Mouse (Mus musculus): ENCODE data around the gene Usp6nl. TPM values are rescaled to one million over a fixed set of nuclear protein-coding genes. Genes with fewer than 3 reads are reported as not detected.

The Usp6nl gene
- polyA plus RNA-seq, 2 experiments: 2.8 to 3.3 TPM

DNA sequence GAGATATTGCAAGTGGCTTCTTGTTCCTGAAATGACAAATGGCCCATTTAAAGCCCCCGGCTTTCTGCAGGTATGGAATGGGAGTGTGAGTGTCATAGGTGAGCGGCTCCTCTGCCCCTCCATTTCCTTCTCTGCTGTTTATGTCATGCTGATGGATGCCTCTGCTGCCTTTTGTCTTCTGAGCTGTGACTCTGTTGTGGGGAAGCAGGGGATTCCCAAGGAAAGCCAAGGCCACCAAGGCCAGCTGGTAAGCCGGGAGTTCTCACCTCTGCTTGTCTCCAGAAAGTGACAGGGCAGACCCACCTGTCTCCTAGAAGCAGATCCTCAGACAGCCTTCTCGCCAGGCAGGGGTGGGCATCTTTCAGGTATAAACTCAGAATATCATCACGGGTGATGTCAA, 157.2 kb downstream of the Usp6nl start:
- 50% methylated on average over 5 of the region's 5 CpGs for WGBS (ENCODE audit: insufficient replicate concordance)
- Histone ChIP-seq H3K27ac (no peak overlapping the region), H3K4me3 (ENCODE audit: insufficient read depth in 1 of 2, low read depth in 2 of 2, low read length in 2 of 2) (no peak overlapping the region), H3K27me3 (ENCODE audit: control insufficient read depth, insufficient read depth, low read length) (no peaks in the 10 kb centered on the region), H3K9ac (replicated peaks) (no peak overlapping the region), H3K4me2 (ENCODE audit: low read depth) (no peak overlapping the region), H3K4me1 (replicated peaks; ENCODE audit: control insufficient read depth in 2 of 2, insufficient read depth in 2 of 2, low read length in 1 of 2) (no peaks in the 10 kb centered on the region), H3K9me3 (ENCODE audit: control insufficient read depth, low read length) (no peaks in the 10 kb centered on the region), H3K36me3 (replicated peaks; ENCODE audit: control insufficient read depth, insufficient read depth, low read depth) (no peaks in the 10 kb centered on the region)
- no peak for ATAC-seq (ENCODE audit: insufficient read depth)
- TF ChIP-seq EP300 (IDR thresholded peaks at IDR 0.05; ENCODE audit: low read depth): no peak
- TF ChIP-seq CTCF (IDR thresholded peaks at IDR 0.05; ENCODE audit: low read depth): no peak
- DNase-seq (ENCODE audit: low read depth in 3 of 3, low spot score in 3 of 3): no peak

DNA sequence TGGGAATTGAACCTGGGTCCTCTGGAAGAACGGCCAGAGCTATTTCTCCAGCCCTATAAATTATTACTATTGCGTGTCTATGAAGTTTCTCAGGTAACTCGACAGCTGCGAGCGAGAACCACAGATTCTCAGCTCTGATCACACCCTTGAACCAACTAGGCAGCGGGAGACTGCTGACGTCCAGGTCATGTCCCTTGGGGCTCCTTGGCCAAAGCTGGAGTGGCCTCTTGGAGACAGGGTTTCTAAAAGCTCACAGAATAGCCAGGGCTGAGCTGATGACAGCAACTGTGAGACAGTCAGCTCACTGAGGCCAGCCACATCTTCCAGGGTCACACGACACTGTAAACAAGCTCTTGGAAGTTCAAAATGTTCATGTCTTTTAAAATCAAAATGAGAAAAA, 159.5 kb downstream of the Usp6nl start:
- ATAC-seq (ENCODE audit: insufficient read depth): no peak
- TF ChIP-seq EP300 (IDR thresholded peaks at IDR 0.05; ENCODE audit: low read depth): no peak
- TF ChIP-seq CTCF (IDR thresholded peaks at IDR 0.05; ENCODE audit: low read depth): no peak
- H3K36me3 ChIP-seq (replicated peaks; ENCODE audit: control insufficient read depth, insufficient read depth, low read depth): no peaks in the 10 kb centered on the region
- no peak for DNase-seq (ENCODE audit: low read depth in 3 of 3, low spot score in 3 of 3)
- H3K4me3 ChIP-seq (ENCODE audit: insufficient read depth in 1 of 2, low read depth in 2 of 2, low read length in 2 of 2): no peak overlapping the region
- 65% methylated on average over 8 of the region's 8 CpGs for WGBS (ENCODE audit: insufficient replicate concordance)
- no peak overlapping the region for H3K9ac ChIP-seq (replicated peaks)
- H3K9me3 ChIP-seq (ENCODE audit: control insufficient read depth, low read length): no peaks in the 10 kb centered on the region
- no peaks in the 10 kb centered on the region for H3K27me3 ChIP-seq (ENCODE audit: control insufficient read depth, insufficient read depth, low read length)
- no peak overlapping the region for H3K27ac ChIP-seq
- no peak overlapping the region for H3K4me2 ChIP-seq (ENCODE audit: low read depth)
- H3K4me1 ChIP-seq (replicated peaks; ENCODE audit: control insufficient read depth in 2 of 2, insufficient read depth in 2 of 2, low read length in 1 of 2): no peaks in the 10 kb centered on the region

DNA sequence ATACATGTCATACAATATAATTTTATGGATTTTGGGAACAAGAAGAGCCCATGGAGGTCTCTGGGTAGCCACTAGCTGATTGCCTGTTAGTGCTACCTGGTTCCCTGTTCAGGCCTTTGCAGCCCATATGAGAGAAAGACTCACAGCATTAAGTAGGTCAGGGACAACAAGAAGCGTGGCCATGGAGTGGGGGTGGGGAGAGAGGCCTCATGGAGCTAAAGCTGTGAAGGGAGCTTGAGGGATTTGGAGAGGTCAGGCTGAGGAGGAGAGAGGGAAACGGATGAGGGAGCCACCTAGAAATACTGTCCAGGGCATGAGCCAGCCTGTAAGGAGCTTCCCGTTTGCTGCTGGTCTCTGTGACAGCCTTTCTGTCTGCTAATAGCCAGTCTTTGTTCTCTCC, 159.9 kb downstream of the Usp6nl start:
- no peak for DNase-seq (ENCODE audit: low read depth in 3 of 3, low spot score in 3 of 3)
- no peaks in the 10 kb centered on the region for H3K4me1 ChIP-seq (replicated peaks; ENCODE audit: control insufficient read depth in 2 of 2, insufficient read depth in 2 of 2, low read length in 1 of 2)
- ATAC-seq (ENCODE audit: insufficient read depth): no peak
- 49% methylated on average over 3 of the region's 3 CpGs for WGBS (ENCODE audit: insufficient replicate concordance)
- no peaks in the 10 kb centered on the region for H3K36me3 ChIP-seq (replicated peaks; ENCODE audit: control insufficient read depth, insufficient read depth, low read depth)
- no peak overlapping the region for H3K4me3 ChIP-seq (ENCODE audit: insufficient read depth in 1 of 2, low read depth in 2 of 2, low read length in 2 of 2)
- no peak overlapping the region for H3K9ac ChIP-seq (replicated peaks)
- TF ChIP-seq EP300 (IDR thresholded peaks at IDR 0.05; ENCODE audit: low read depth) (no peak), CTCF (IDR thresholded peaks at IDR 0.05; ENCODE audit: low read depth) (no peak)
- H3K9me3 ChIP-seq (ENCODE audit: control insufficient read depth, low read length): no peaks in the 10 kb centered on the region
- H3K27me3 ChIP-seq (ENCODE audit: control insufficient read depth, insufficient read depth, low read length): no peaks in the 10 kb centered on the region
- H3K4me2 ChIP-seq (ENCODE audit: low read depth): no peak overlapping the region
- no peak overlapping the region for H3K27ac ChIP-seq

DNA sequence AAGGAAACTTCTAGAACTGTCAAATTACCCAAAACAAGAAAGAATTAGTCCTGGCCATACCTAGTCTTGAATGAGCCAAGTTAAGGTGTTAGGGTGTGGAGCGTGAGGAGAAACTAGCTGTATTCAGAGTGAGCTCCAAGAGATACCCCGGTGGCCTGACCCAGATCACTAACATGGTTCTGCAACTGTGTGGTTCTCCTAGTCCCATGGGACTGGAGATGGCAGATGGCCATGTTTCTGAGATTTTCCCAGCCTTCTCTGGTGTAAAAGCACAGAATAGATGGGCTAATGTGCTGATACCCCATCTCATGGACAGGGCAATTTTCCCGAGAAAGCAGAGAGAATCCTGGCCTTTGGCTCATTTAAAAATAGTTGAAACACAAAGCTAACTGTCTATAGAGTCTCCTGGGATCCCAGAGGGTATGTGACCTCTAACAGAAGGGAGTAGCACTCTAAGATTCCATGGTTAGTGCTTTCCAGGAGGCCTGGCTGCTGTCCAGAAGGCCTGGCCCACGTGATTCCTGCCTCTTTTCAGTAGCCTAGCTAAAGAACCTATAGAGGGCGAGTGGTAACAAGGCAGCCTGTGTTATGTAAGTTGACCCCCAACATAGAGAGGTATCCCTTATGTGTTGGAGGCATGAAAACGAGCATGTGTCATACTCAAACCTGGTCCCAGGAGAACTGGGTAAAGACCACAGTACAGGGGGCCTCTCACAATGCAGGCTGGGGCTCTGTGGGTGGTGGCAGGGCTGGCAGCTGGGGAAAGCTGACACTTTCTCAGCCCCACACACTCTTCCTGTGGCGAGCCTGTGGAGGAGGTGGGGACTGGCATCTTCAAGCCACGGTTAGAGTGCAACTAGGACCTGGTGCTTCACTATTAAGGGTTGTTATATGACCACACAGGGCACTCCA, 160.9 kb downstream of the Usp6nl start:
- Histone ChIP-seq H3K27me3 (ENCODE audit: control insufficient read depth, insufficient read depth, low read length) (no peaks in the 10 kb centered on the region), H3K4me1 (replicated peaks; ENCODE audit: control insufficient read depth in 2 of 2, insufficient read depth in 2 of 2, low read length in 1 of 2) (no peaks in the 10 kb centered on the region), H3K9me3 (ENCODE audit: control insufficient read depth, low read length) (no peaks in the 10 kb centered on the region), H3K4me3 (ENCODE audit: insufficient read depth in 1 of 2, low read depth in 2 of 2, low read length in 2 of 2) (no peak overlapping the region), H3K36me3 (replicated peaks; ENCODE audit: control insufficient read depth, insufficient read depth, low read depth) (no peaks in the 10 kb centered on the region), H3K4me2 (ENCODE audit: low read depth) (no peak overlapping the region), H3K27ac (no peak overlapping the region), H3K9ac (replicated peaks) (no peak overlapping the region)
- ATAC-seq (ENCODE audit: insufficient read depth) (no peak), DNase-seq (ENCODE audit: low read depth in 3 of 3, low spot score in 3 of 3) (no peak)
- WGBS (ENCODE audit: insufficient replicate concordance): 42% methylated on average over 8 of the region's 8 CpGs
- TF ChIP-seq EP300 (IDR thresholded peaks at IDR 0.05; ENCODE audit: low read depth): no peak
- no peak for TF ChIP-seq CTCF (IDR thresholded peaks at IDR 0.05; ENCODE audit: low read depth)

DNA sequence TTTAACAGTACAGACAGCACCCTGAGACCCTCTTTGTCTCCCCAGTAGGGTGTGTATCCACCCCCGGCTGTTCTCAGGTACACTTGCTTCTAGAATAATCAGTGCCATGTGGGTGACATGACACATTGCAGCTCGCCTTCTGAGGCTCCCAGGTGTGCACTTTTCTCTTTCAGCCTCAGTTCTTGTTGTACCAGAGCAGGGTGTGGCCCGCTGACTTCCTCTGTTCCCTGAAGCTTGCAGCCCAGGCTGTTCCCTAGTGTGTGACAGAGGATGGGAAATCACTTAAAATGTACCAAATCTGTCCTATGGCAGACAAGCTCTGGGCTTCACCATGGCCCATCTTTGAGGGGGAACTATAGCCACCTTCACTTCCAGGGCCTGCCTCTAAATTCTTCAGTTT, 161.7 kb downstream of the Usp6nl start:
- Histone ChIP-seq H3K27me3 (ENCODE audit: control insufficient read depth, insufficient read depth, low read length) (no peaks in the 10 kb centered on the region), H3K36me3 (replicated peaks; ENCODE audit: control insufficient read depth, insufficient read depth, low read depth) (no peaks in the 10 kb centered on the region), H3K9ac (replicated peaks) (no peak overlapping the region), H3K9me3 (ENCODE audit: control insufficient read depth, low read length) (no peaks in the 10 kb centered on the region), H3K4me2 (ENCODE audit: low read depth) (no peak overlapping the region), H3K4me1 (replicated peaks; ENCODE audit: control insufficient read depth in 2 of 2, insufficient read depth in 2 of 2, low read length in 1 of 2) (no peaks in the 10 kb centered on the region), H3K27ac (no peak overlapping the region), H3K4me3 (ENCODE audit: insufficient read depth in 1 of 2, low read depth in 2 of 2, low read length in 2 of 2) (no peak overlapping the region)
- DNase-seq (ENCODE audit: low read depth in 3 of 3, low spot score in 3 of 3) (no peak), ATAC-seq (ENCODE audit: insufficient read depth) (no peak)
- WGBS (ENCODE audit: insufficient replicate concordance): 50% methylated on average over 3 of the region's 3 CpGs
- no peak for TF ChIP-seq CTCF (IDR thresholded peaks at IDR 0.05; ENCODE audit: low read depth)
- TF ChIP-seq EP300 (IDR thresholded peaks at IDR 0.05; ENCODE audit: low read depth): no peak
